30 mouse cellular contexts compared by ENCODE assay signal in genomic region chr5:74285764-74286163, GRCm38 (mm10).
DNase-seq lines count a peak whose midpoint lies in the region; ATAC-seq and TF ChIP-seq lines count a peak whose summit lies in the region.
"Had no signal": no experiment of that assay in that cellular context is flagged by ENCODE, and none has a peak within 500 bp of the region (broad histone marks: within the 10 kb centered on the region; RNA-seq: fewer than 3 reads in every experiment).

No protein-coding gene starts in this region.

- H3K4me3 ChIP-seq in forebrain, embryonic 11.5 days (ENCODE audit: low read depth, low read length): no peak overlapping the region
- H3K4me3 ChIP-seq in forebrain, postnatal 0 days (ENCODE audit: low read depth, low read length): no peak overlapping the region
- no peak overlapping the region for H3K4me3 ChIP-seq in heart, postnatal 0 days (ENCODE audit: low read depth, low read length)
- H3K4me3 ChIP-seq in embryonic facial prominence, embryonic 15.5 days (replicated peaks): no peak overlapping the region
- no peak overlapping the region for H3K4me3 ChIP-seq in intestine, postnatal 0 days (ENCODE audit: low read depth, low read length)
- H3K4me3 ChIP-seq: embryonic facial prominence, embryonic 12.5 days; heart, adult 2 months; hindbrain, embryonic 12.5 days; intestine, embryonic 15.5 days; limb, embryonic 13.5 days; lung, embryonic 15.5 days had no signal

- no peak overlapping the region for H3K4me2 ChIP-seq in forebrain, embryonic 11.5 days (ENCODE audit: low read depth, low read length, severe bottlenecking)
- H3K4me2 ChIP-seq in forebrain, postnatal 0 days (ENCODE audit: low read depth): no peak overlapping the region
- no peak overlapping the region for H3K4me2 ChIP-seq in heart, postnatal 0 days (ENCODE audit: low read depth, low read length)
- H3K4me2 ChIP-seq in embryonic facial prominence, embryonic 15.5 days (replicated peaks): no peak overlapping the region
- no peak overlapping the region for H3K4me2 ChIP-seq in intestine, postnatal 0 days (replicated peaks; ENCODE audit: low read depth)
- H3K4me2 ChIP-seq: hindbrain, embryonic 12.5 days; intestine, embryonic 15.5 days; limb, embryonic 13.5 days; liver, embryonic 11.5 days; lung, embryonic 15.5 days; midbrain, embryonic 11.5 days had no signal

- intact Hi-C loops in heart, postnatal 36 days (cut with DNase I): no loop called here

- H3K4me1 ChIP-seq in forebrain, embryonic 11.5 days (replicated peaks; ENCODE audit: control insufficient read depth, insufficient read depth, low read length): no peaks in the 10 kb centered on the region
- H3K4me1 ChIP-seq in forebrain, postnatal 0 days (ENCODE audit: insufficient read depth): no peaks in the 10 kb centered on the region
- peaks cover 17% of the 10 kb centered on the region for H3K4me1 ChIP-seq in heart, postnatal 0 days (ENCODE audit: control insufficient read depth, insufficient read depth)
- peaks cover 44% of the 10 kb centered on the region for H3K4me1 ChIP-seq in embryonic facial prominence, embryonic 15.5 days
- no peaks in the 10 kb centered on the region for H3K4me1 ChIP-seq in intestine, postnatal 0 days (replicated peaks; ENCODE audit: control insufficient read depth, insufficient read depth, low read length)
- H3K4me1 ChIP-seq: intestine, embryonic 15.5 days had no signal

- no peaks in the 10 kb centered on the region for H3K36me3 ChIP-seq in forebrain, embryonic 11.5 days (ENCODE audit: control insufficient read depth, insufficient read depth, low read length)
- no peaks in the 10 kb centered on the region for H3K36me3 ChIP-seq in forebrain, postnatal 0 days (ENCODE audit: insufficient read depth)
- no peaks in the 10 kb centered on the region for H3K36me3 ChIP-seq in heart, postnatal 0 days (replicated peaks; ENCODE audit: control insufficient read depth, insufficient read depth, low read length)
- no peaks in the 10 kb centered on the region for H3K36me3 ChIP-seq in embryonic facial prominence, embryonic 15.5 days
- H3K36me3 ChIP-seq in intestine, postnatal 0 days (ENCODE audit: control insufficient read depth, insufficient read depth): no peaks in the 10 kb centered on the region
- H3K36me3 ChIP-seq: embryonic facial prominence, embryonic 12.5 days; hindbrain, embryonic 12.5 days; intestine, embryonic 15.5 days; limb, embryonic 13.5 days; lung, embryonic 15.5 days had no signal

- H3K27ac ChIP-seq in forebrain, embryonic 11.5 days (ENCODE audit: low read depth, low read length): no peak overlapping the region
- no peak overlapping the region for H3K27ac ChIP-seq in forebrain, postnatal 0 days (ENCODE audit: low read depth, low read length)
- peak overlapping the region; percentile 55 for H3K27ac ChIP-seq in heart, postnatal 0 days (ENCODE audit: low read depth)
- peak overlapping the region; percentile 63; the same call in 1 of the 2 replicates for H3K27ac ChIP-seq in embryonic facial prominence, embryonic 15.5 days (replicated peaks)
- no peak overlapping the region for H3K27ac ChIP-seq in intestine, postnatal 0 days (ENCODE audit: low read depth, low read length)
- H3K27ac ChIP-seq: heart, adult 2 months; hindbrain, embryonic 12.5 days; hindbrain, postnatal 0 days; intestine, embryonic 15.5 days; lung, embryonic 15.5 days had no signal

- no peaks in the 10 kb centered on the region for H3K27me3 ChIP-seq in forebrain, embryonic 11.5 days (ENCODE audit: control insufficient read depth, insufficient read depth, low read length)
- no peaks in the 10 kb centered on the region for H3K27me3 ChIP-seq in forebrain, postnatal 0 days (ENCODE audit: insufficient read depth, low read length)
- no peaks in the 10 kb centered on the region for H3K27me3 ChIP-seq in heart, postnatal 0 days (ENCODE audit: control insufficient read depth, insufficient read depth, low read length)
- H3K27me3 ChIP-seq in embryonic facial prominence, embryonic 15.5 days: no peaks in the 10 kb centered on the region
- H3K27me3 ChIP-seq in intestine, postnatal 0 days (replicated peaks; ENCODE audit: control insufficient read depth, insufficient read depth, low read length): no peaks in the 10 kb centered on the region
- H3K27me3 ChIP-seq: embryonic facial prominence, embryonic 12.5 days; hindbrain, embryonic 12.5 days; intestine, embryonic 15.5 days; limb, embryonic 13.5 days; lung, embryonic 15.5 days had no signal

- H3K9me3 ChIP-seq in forebrain, embryonic 11.5 days (ENCODE audit: control insufficient read depth, low read length): no peaks in the 10 kb centered on the region
- H3K9me3 ChIP-seq in forebrain, postnatal 0 days (ENCODE audit: low read length): no peaks in the 10 kb centered on the region
- H3K9me3 ChIP-seq in heart, postnatal 0 days (replicated peaks; ENCODE audit: control insufficient read depth, low read length): no peaks in the 10 kb centered on the region
- no peaks in the 10 kb centered on the region for H3K9me3 ChIP-seq in embryonic facial prominence, embryonic 15.5 days (replicated peaks)
- no peaks in the 10 kb centered on the region for H3K9me3 ChIP-seq in intestine, postnatal 0 days (ENCODE audit: control insufficient read depth)
- H3K9me3 ChIP-seq: embryonic facial prominence, embryonic 12.5 days; hindbrain, embryonic 12.5 days; intestine, embryonic 15.5 days; limb, embryonic 13.5 days; lung, embryonic 15.5 days had no signal

- no peak for ATAC-seq in forebrain, embryonic 11.5 days (replicated peaks; ENCODE audit: low FRiP score)
- no peak for ATAC-seq in forebrain, postnatal 0 days
- ATAC-seq in heart, postnatal 0 days (ENCODE audit: insufficient read depth, low read depth): peak; percentile 45; the same call in 1 of the 2 replicates
- no peak for ATAC-seq in embryonic facial prominence, embryonic 15.5 days (ENCODE audit: insufficient number of reproducible peaks, low FRiP score, low TSS enrichment, low read depth)
- ATAC-seq in intestine, postnatal 0 days: no peak
- ATAC-seq: activated CD4-positive, CD25-positive, alpha-beta regulatory T cell, adult 4 months; forebrain, embryonic 14.5 days; hindbrain, postnatal 0 days; intestine, embryonic 15.5 days; midbrain, embryonic 16.5 days had no signal

- no peak for TF ChIP-seq CTCF in forebrain, postnatal 0 days (IDR thresholded peaks at IDR 0.05; ENCODE audit: low read depth)
- TF ChIP-seq CTCF in heart, postnatal 0 days (IDR thresholded peaks at IDR 0.05; ENCODE audit: low read depth): no peak
- no peak for TF ChIP-seq CTCF in intestine, postnatal 0 days (IDR thresholded peaks at IDR 0.05; ENCODE audit: low read depth)

- H3K9ac ChIP-seq in forebrain, embryonic 11.5 days (ENCODE audit: low read length): no peak overlapping the region
- H3K9ac ChIP-seq in forebrain, postnatal 0 days: no peak overlapping the region
- no peak overlapping the region for H3K9ac ChIP-seq in heart, postnatal 0 days (replicated peaks; ENCODE audit: low read depth, low read length)
- H3K9ac ChIP-seq in embryonic facial prominence, embryonic 15.5 days: no peak overlapping the region
- H3K9ac ChIP-seq in intestine, postnatal 0 days (ENCODE audit: low read depth, low read length): no peak overlapping the region
- H3K9ac ChIP-seq: embryonic facial prominence, embryonic 12.5 days; hindbrain, embryonic 12.5 days; intestine, embryonic 15.5 days; limb, embryonic 13.5 days; lung, embryonic 15.5 days had no signal

- 68% methylated on average over 7 of the region's 7 CpGs for WGBS in forebrain, embryonic 11.5 days
- 64% methylated on average over 7 of the region's 7 CpGs for WGBS in forebrain, postnatal 0 days
- 48% methylated on average over 7 of the region's 7 CpGs for WGBS in heart, postnatal 0 days
- 23% methylated on average over 7 of the region's 7 CpGs for WGBS in embryonic facial prominence, embryonic 15.5 days
- 72% methylated on average over 7 of the region's 7 CpGs for WGBS in intestine, postnatal 0 days

- TF ChIP-seq EP300 in heart, postnatal 0 days (IDR thresholded peaks at IDR 0.05; ENCODE audit: low read depth): no peak

- peak; percentile 38 for DNase-seq in forebrain, embryonic 11.5 days (ENCODE audit: low spot score)
- DNase-seq in forebrain, postnatal 0 days: no peak
- DNase-seq in heart, postnatal 0 days (ENCODE audit: low spot score): no peak
- DNase-seq in heart, postnatal 36 days: no peak
- DNase-seq in cerebellum, adult 18-20 months: no peak
- no peak for DNase-seq in kidney, adult 11 months
- DNase-seq: adrenal gland, adult 2 months; adrenal gland, postnatal 36 days; cerebellum, adult 9-10 months; gastrocnemius, postnatal 36 days; heart, adult 2 months; heart, postnatal 14 days; kidney, adult 9 months; kidney, postnatal 10 days; right cerebral cortex, adult 18-20 months; spleen, adult 18-20 months; thymus, postnatal 14 days had no signal

Comparison
In these comparisons a context has a peak if more than half of its experiments do, and no peak if none do; other contexts are left out.
1. H3K27ac ChIP-seq: peak in heart, postnatal 0 days (single experiment) and embryonic facial prominence, embryonic 15.5 days (single experiment); none in forebrain, embryonic 11.5 days (single experiment), forebrain, postnatal 0 days (single experiment) and intestine, postnatal 0 days (single experiment).